Mouse (Mus musculus): ENCODE measurements around the gene Wnt9b. TPM values are rescaled to one million over a fixed set of nuclear protein-coding genes. Genes with fewer than 3 reads are reported as not detected.

Wnt9b gene
- total and polyA plus RNA-seq, 2 experiments from 2014 or later: 1.3 to 2.6 TPM

GRCm38 (mm10) chr11:103734411-103735045 is 15.1 kb downstream of the Wnt9b start:
- 59% methylated on average over 5 of the region's 5 CpGs for WGBS
- no peak overlapping the region for H3K27ac ChIP-seq (ENCODE audit: low read depth, low read length)
- no peak overlapping the region for H3K4me2 ChIP-seq (ENCODE audit: low read depth, low read length, poor library complexity, severe bottlenecking)
- no peak overlapping the region for H3K4me3 ChIP-seq (ENCODE audit: low read depth, low read length)
- H3K4me1 ChIP-seq (ENCODE audit: insufficient read depth, low read length): no peaks in the 10 kb centered on the region
- TF ChIP-seq CTCF (IDR thresholded peaks at IDR 0.05): no peak
- DNase-seq (ENCODE audit: low spot score) (no peak), ATAC-seq (ENCODE audit: low FRiP score) (no peak)
- no peaks in the 10 kb centered on the region for H3K36me3 ChIP-seq (ENCODE audit: insufficient read depth, low read length)
- H3K27me3 ChIP-seq (ENCODE audit: insufficient read depth, low read length): no peaks in the 10 kb centered on the region
- no peak overlapping the region for H3K9ac ChIP-seq (replicated peaks; ENCODE audit: low read length, poor library complexity, severe bottlenecking)
- no peaks in the 10 kb centered on the region for H3K9me3 ChIP-seq (ENCODE audit: low read length)

- DNase-seq (ENCODE audit: low spot score) (no peak), ATAC-seq (ENCODE audit: low FRiP score) (no peak)
- Histone ChIP-seq H3K9ac (replicated peaks; ENCODE audit: low read length, poor library complexity, severe bottlenecking) (no peak overlapping the region), H3K36me3 (ENCODE audit: insufficient read depth, low read length) (no peaks in the 10 kb centered on the region), H3K27me3 (ENCODE audit: insufficient read depth, low read length) (no peaks in the 10 kb centered on the region), H3K27ac (ENCODE audit: low read depth, low read length) (no peak overlapping the region), H3K9me3 (ENCODE audit: low read length) (no peaks in the 10 kb centered on the region), H3K4me3 (ENCODE audit: low read depth, low read length) (no peak overlapping the region), H3K4me1 (ENCODE audit: insufficient read depth, low read length) (0 out of 2 replicates have a peak, but pooled peaks cover 1% of the 10 kb centered on the region), H3K4me2 (ENCODE audit: low read depth, low read length, poor library complexity, severe bottlenecking) (no peak overlapping the region)
- TF ChIP-seq CTCF (IDR thresholded peaks at IDR 0.05): no peak
- 92% methylated on average over 2 of the region's 2 CpGs for WGBS
These were observed 15.7 kb downstream of the Wnt9b start for GRCm38 (mm10) chr11:103733961-103734360.

- H3K36me3 ChIP-seq (ENCODE audit: insufficient read depth, low read length): no peaks in the 10 kb centered on the region
- no peak for ATAC-seq (ENCODE audit: low FRiP score)
- DNase-seq (ENCODE audit: low spot score): no peak
- H3K27ac ChIP-seq (ENCODE audit: low read depth, low read length): no peak overlapping the region
- no peaks in the 10 kb centered on the region for H3K9me3 ChIP-seq (ENCODE audit: low read length)
- no peaks in the 10 kb centered on the region for H3K27me3 ChIP-seq (ENCODE audit: insufficient read depth, low read length)
- 68% methylated on average over 4 of the region's 4 CpGs for WGBS
- 0 out of 2 replicates have a peak, but pooled peaks cover 2% of the 10 kb centered on the region for H3K4me1 ChIP-seq (ENCODE audit: insufficient read depth, low read length)
- no peak overlapping the region for H3K4me3 ChIP-seq (ENCODE audit: low read depth, low read length)
- no peak overlapping the region for H3K9ac ChIP-seq (replicated peaks; ENCODE audit: low read length, poor library complexity, severe bottlenecking)
- no peak overlapping the region for H3K4me2 ChIP-seq (ENCODE audit: low read depth, low read length, poor library complexity, severe bottlenecking)
- TF ChIP-seq CTCF (IDR thresholded peaks at IDR 0.05): no peak
These were observed 16.6 kb downstream of the Wnt9b start for GRCm38 (mm10) chr11:103733069-103733468.

- Histone ChIP-seq H3K9ac (replicated peaks; ENCODE audit: low read length, poor library complexity, severe bottlenecking) (no peak overlapping the region), H3K9me3 (ENCODE audit: low read length) (no peaks in the 10 kb centered on the region), H3K27ac (ENCODE audit: low read depth, low read length) (no peak overlapping the region), H3K4me3 (ENCODE audit: low read depth, low read length) (no peak overlapping the region), H3K4me1 (ENCODE audit: insufficient read depth, low read length) (0 out of 2 replicates have a peak, but pooled peaks cover 2% of the 10 kb centered on the region), H3K4me2 (ENCODE audit: low read depth, low read length, poor library complexity, severe bottlenecking) (no peak overlapping the region), H3K27me3 (ENCODE audit: insufficient read depth, low read length) (no peaks in the 10 kb centered on the region), H3K36me3 (ENCODE audit: insufficient read depth, low read length) (no peaks in the 10 kb centered on the region)
- DNase-seq (ENCODE audit: low spot score) (no peak), ATAC-seq (ENCODE audit: low FRiP score) (no peak)
- 83% methylated on average over 7 of the region's 7 CpGs for WGBS
- no peak for TF ChIP-seq CTCF (IDR thresholded peaks at IDR 0.05)
These were observed 17.3 kb downstream of the Wnt9b start for GRCm38 (mm10) chr11:103732306-103732705.

GRCm38 (mm10) chr11:103731594-103731993 is 18.0 kb downstream of the Wnt9b start:
- ATAC-seq (ENCODE audit: low FRiP score) (no peak), DNase-seq (ENCODE audit: low spot score) (no peak)
- Histone ChIP-seq H3K4me2 (ENCODE audit: low read depth, low read length, poor library complexity, severe bottlenecking) (no peak overlapping the region), H3K36me3 (ENCODE audit: insufficient read depth, low read length) (no peaks in the 10 kb centered on the region), H3K27ac (ENCODE audit: low read depth, low read length) (no peak overlapping the region), H3K4me1 (ENCODE audit: insufficient read depth, low read length) (0 out of 2 replicates have a peak, but pooled peaks cover 2% of the 10 kb centered on the region), H3K9ac (replicated peaks; ENCODE audit: low read length, poor library complexity, severe bottlenecking) (no peak overlapping the region), H3K4me3 (ENCODE audit: low read depth, low read length) (no peak overlapping the region), H3K9me3 (ENCODE audit: low read length) (no peaks in the 10 kb centered on the region), H3K27me3 (ENCODE audit: insufficient read depth, low read length) (no peaks in the 10 kb centered on the region)
- no peak for TF ChIP-seq CTCF (IDR thresholded peaks at IDR 0.05)
- WGBS: 85% methylated on average over 9 of the region's 9 CpGs

- no peaks in the 10 kb centered on the region for H3K36me3 ChIP-seq (ENCODE audit: insufficient read depth, low read length)
- WGBS: 70% methylated on average over 9 of the region's 9 CpGs
- 0 out of 2 replicates have a peak, but pooled peaks cover 2% of the 10 kb centered on the region for H3K4me1 ChIP-seq (ENCODE audit: insufficient read depth, low read length)
- no peaks in the 10 kb centered on the region for H3K9me3 ChIP-seq (ENCODE audit: low read length)
- no peak overlapping the region for H3K4me3 ChIP-seq (ENCODE audit: low read depth, low read length)
- ATAC-seq (ENCODE audit: low FRiP score): no peak
- no peak for DNase-seq (ENCODE audit: low spot score)
- no peak for TF ChIP-seq CTCF (IDR thresholded peaks at IDR 0.05)
- H3K27me3 ChIP-seq (ENCODE audit: insufficient read depth, low read length): no peaks in the 10 kb centered on the region
- no peak overlapping the region for H3K27ac ChIP-seq (ENCODE audit: low read depth, low read length)
- H3K4me2 ChIP-seq (ENCODE audit: low read depth, low read length, poor library complexity, severe bottlenecking): no peak overlapping the region
- no peak overlapping the region for H3K9ac ChIP-seq (replicated peaks; ENCODE audit: low read length, poor library complexity, severe bottlenecking)
These were observed 20.2 kb downstream of the Wnt9b start for GRCm38 (mm10) chr11:103729282-103729985.
